Mouse (Mus musculus) intestine, embryonic 15.5 days (tissue): ENCODE results near the gene Magt1. TPM values are rescaled to one million over a fixed set of nuclear protein-coding genes. Genes with fewer than 3 reads are reported as not detected.
"Not testable (repeated sequence)": the region's sequence is repeated elsewhere in the genome, so short reads cannot be mapped to it uniquely, and the experiment has no call there.

Experiments used
- ATAC-seq: fragments of 200-750 bp; cut with Nextera tagmentation; 2 replicates; pipeline ENCODE4 v1.8.0; 2017; ENCODE audit warnings: moderate TSS enrichment, moderate library complexity
- H3K27ac ChIP-seq: fragments of 300-500 bp; sonication (generic); 2 replicates; pipeline ENCODE4 v1.5.1; 2015; ENCODE audit warnings: mild to moderate bottlenecking, inconsistent platforms
- H3K27me3 ChIP-seq: fragments of 300-500 bp; sonication (generic); replicated peaks from 2 replicates; pipeline ENCODE4 v1.6.1; 2015; ENCODE audit warnings: inconsistent platforms
- H3K36me3 ChIP-seq: fragments of 300-500 bp; sonication (generic); 2 replicates; pipeline ENCODE4 v1.6.1; 2015; ENCODE audit warnings: inconsistent platforms
- H3K4me1 ChIP-seq: fragments of 300-500 bp; sonication (generic); replicated peaks from 2 replicates; pipeline ENCODE4 v1.6.1; 2015; ENCODE audit warnings: inconsistent platforms
- H3K4me2 ChIP-seq: fragments of 300-500 bp; sonication (generic); replicated peaks from 2 replicates; pipeline ENCODE4 v1.6.1; 2015; ENCODE audit warnings: mild to moderate bottlenecking, inconsistent platforms
- H3K4me3 ChIP-seq: fragments of 300-500 bp; sonication (generic); replicated peaks from 2 replicates; pipeline ENCODE4 v1.5.1; 2015; ENCODE audit warnings: inconsistent platforms
- H3K9ac ChIP-seq: fragments of 300-500 bp; sonication (generic); 2 replicates; pipeline ENCODE4 v1.6.1; 2015; ENCODE audit warnings: inconsistent platforms
- H3K9me3 ChIP-seq: fragments of 300-500 bp; sonication (generic); 2 replicates; pipeline ENCODE4 v1.6.1; 2016; ENCODE audit warnings: inconsistent platforms
- WGBS: fragments of 180-500 bp; shearing (Covaris S2); methylation state at CpG from one replicate; pipeline ENCODE4 v1.1.7; 2015; 5-methylcytosine and 5-hydroxymethylcytosine counted together
- polyA plus RNA-seq: library from polyadenylated mRNA; unstranded; fragments of >200 nt; fragmentation: Nextera tagmentation; extraction: Ambion mirVana; gene quantifications from 2 replicates; pipeline ENCODE4 v1.2.1, GENCODE M21; 2015

Gene Magt1
- polyA plus RNA-seq, 1 experiment from 2014 or later = 81.5 TPM

DNA sequence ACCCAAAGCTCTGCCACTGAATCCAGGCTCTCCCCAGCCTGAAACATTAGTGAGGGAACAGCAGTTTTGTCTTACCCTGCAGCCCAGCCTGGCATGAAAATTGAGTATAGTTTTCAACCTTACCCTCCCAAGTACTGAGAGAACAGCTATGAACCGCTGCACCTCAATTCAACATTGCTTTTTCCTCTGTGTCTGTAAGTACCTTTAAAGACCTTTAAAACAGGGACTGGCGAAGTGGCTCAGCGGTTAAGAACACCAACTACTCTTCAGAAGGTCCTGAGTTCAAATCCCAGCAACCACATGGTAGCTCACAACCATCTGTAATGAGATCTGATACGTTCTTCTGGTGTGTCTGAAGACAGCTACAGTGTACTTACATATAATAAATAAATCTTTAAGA, 5.8 kb upstream of the Magt1 start:
- WGBS = 85% methylated on average over 4 of the region's 4 CpGs
- Histone ChIP-seq H3K27ac (no peak overlapping the region), H3K4me1 (no peaks in the 10 kb centered on the region), H3K27me3 (no peaks in the 10 kb centered on the region), H3K4me3 (no peak overlapping the region), H3K9me3 (no peaks in the 10 kb centered on the region), H3K9ac (no peak overlapping the region), H3K4me2 (0 out of 2 replicates have a peak overlapping the region, but pooled peaks have one; percentile 19), H3K36me3 (no peaks in the 10 kb centered on the region)
- no peak for ATAC-seq

- Histone ChIP-seq H3K9ac (no peak overlapping the region), H3K4me1 (no peaks in the 10 kb centered on the region), H3K36me3 (no peaks in the 10 kb centered on the region), H3K9me3 (no peaks in the 10 kb centered on the region), H3K27ac (no peak overlapping the region), H3K27me3 (no peaks in the 10 kb centered on the region), H3K4me2 (0 out of 2 replicates have a peak overlapping the region, but pooled peaks have one; percentile 19), H3K4me3 (no peak overlapping the region)
- WGBS = 81% methylated on average over 3 of the region's 3 CpGs
- peak; percentile 44 for ATAC-seq
These were observed 5.4 kb upstream of the Magt1 start for GRCm38 (mm10) chrX:106017102-106017501.

DNA sequence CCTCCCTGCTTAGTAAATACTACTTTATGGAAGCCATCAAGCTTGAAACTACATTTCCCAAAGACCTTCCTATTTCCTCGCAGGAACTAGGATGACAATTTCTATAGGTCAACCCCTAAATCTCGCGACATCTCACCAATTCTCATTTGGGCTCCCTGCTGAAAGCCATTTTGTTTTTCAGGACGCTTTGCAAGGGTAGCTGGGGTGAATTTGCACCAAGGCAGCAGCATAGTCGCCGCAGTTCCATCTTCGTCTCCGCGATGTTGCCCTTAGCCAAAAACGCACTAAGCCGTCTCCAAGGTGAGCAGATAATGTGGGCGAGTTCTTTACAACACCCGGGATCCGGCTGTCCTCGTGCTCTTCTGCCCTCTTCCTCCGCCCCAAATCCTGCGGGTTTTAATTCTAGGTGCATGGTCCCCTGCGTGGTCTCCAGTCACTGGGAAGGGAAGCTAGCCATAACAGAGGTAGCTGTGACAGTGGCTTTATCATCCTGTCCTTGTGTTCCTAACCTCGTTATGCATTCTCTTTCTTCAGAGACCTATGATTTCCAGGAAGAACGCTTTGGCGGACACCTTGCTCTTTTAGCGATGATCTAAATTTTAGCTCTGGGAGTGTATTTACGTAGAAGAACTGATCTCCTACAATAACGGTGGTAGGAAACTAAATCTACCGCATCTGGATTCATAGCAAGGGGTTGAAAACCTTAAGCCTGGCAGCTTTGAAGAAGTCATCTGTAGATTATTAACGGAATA, 4.0 kb upstream of the Magt1 start, which contains the start of gene Cox7b:
Cox7b (plus strand) TSS at position 130 of the 752 bp plus-strand sequence.
- peak within 1 kb of the TSS; percentile 52 for H3K4me3 ChIP-seq
- H3K36me3 ChIP-seq = no peaks in the 10 kb centered on the region
- no peaks in the 10 kb centered on the region for H3K9me3 ChIP-seq
- H3K4me2 ChIP-seq = peak within 1 kb of the TSS; percentile 24; the same call in 1 of the 2 replicates
- ATAC-seq = peak; percentile 54
- peak within 1 kb of the TSS; percentile 62 for H3K9ac ChIP-seq
- H3K27ac ChIP-seq = peak within 1 kb of the TSS; percentile 88
- WGBS = 18% methylated on average over 26 of the region's 26 CpGs
- H3K27me3 ChIP-seq = no peaks in the 10 kb centered on the region
- no peaks in the 10 kb centered on the region for H3K4me1 ChIP-seq

GRCm38 (mm10) chrX:106014741-106015377, 3.2 kb upstream of the Magt1 start:
- H3K4me2 ChIP-seq, H3K4me1 ChIP-seq, H3K4me3 ChIP-seq, H3K9me3 ChIP-seq, H3K36me3 ChIP-seq, ATAC-seq, H3K27me3 ChIP-seq, H3K27ac ChIP-seq, H3K9ac ChIP-seq: not testable (repeated sequence)
- 61% methylated on average over 2 of the region's 2 CpGs for WGBS

DNA sequence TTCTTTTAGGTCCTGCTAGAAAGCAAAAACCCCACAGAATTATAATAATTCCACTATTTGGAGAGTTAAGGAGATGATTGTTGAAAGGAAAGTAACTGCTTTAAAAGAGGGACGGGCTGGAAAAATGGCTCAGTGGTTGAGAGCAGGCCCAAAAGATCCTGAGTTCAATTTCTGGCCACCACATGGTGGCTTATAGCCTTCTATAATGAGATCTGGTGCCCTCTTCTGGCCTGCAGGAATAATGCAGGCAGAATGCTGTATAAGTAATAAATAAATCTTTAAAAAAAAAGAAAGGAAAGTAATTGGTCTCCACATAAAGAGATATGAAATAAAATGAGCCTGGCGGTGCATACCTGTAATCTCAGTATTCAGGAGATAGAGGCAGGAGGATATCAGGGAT, 1.5 kb upstream of the Magt1 start:
- Histone ChIP-seq H3K4me1 (no peaks in the 10 kb centered on the region), H3K4me3 (no peak overlapping the region), H3K36me3 (no peaks in the 10 kb centered on the region), H3K9me3 (no peaks in the 10 kb centered on the region), H3K4me2 (no peak overlapping the region), H3K9ac (no peak overlapping the region), H3K27ac (no peak overlapping the region), H3K27me3 (no peaks in the 10 kb centered on the region)
- WGBS = 36% methylated on average over 2 of the region's 2 CpGs
- ATAC-seq = no peak

GRCm38 (mm10) chrX:106012559-106012958, 853 bp upstream of the Magt1 start:
- no peaks in the 10 kb centered on the region for H3K36me3 ChIP-seq
- no peak for ATAC-seq
- H3K27ac ChIP-seq = peak overlapping the region; percentile 49; the same call in 1 of the 2 replicates
- no peak overlapping the region for H3K4me3 ChIP-seq
- no peaks in the 10 kb centered on the region for H3K4me1 ChIP-seq
- no peak overlapping the region for H3K9ac ChIP-seq
- no peaks in the 10 kb centered on the region for H3K9me3 ChIP-seq
- peak overlapping the region; percentile 48 for H3K4me2 ChIP-seq
- 81% methylated on average over 3 of the region's 3 CpGs for WGBS
- no peaks in the 10 kb centered on the region for H3K27me3 ChIP-seq

GRCm38 (mm10) chrX:106010762-106011161, 944 bp downstream of the Magt1 start:
- Histone ChIP-seq H3K9ac (peak overlapping the region; percentile 66; the same call in 1 of the 2 replicates), H3K27ac (no peak overlapping the region)
- no peak for ATAC-seq

GRCm38 (mm10) chrX:106001605-106002004, 10.1 kb downstream of the Magt1 start:
- no peaks in the 10 kb centered on the region for H3K27me3 ChIP-seq
- no peak overlapping the region for H3K27ac ChIP-seq
- WGBS = 83% methylated on average over 1 of the region's 1 CpGs
- H3K9me3 ChIP-seq = no peaks in the 10 kb centered on the region
- H3K9ac ChIP-seq = no peak overlapping the region
- H3K4me3 ChIP-seq = no peak overlapping the region
- no peaks in the 10 kb centered on the region for H3K4me1 ChIP-seq
- no peaks in the 10 kb centered on the region for H3K36me3 ChIP-seq
- ATAC-seq = no peak
- no peak overlapping the region for H3K4me2 ChIP-seq

More at GRCm38 (mm10) chrX:106010762-106011161, 944 bp downstream of the Magt1 start:
- peak overlapping the region; percentile 56 for H3K4me3 ChIP-seq
- peak overlapping the region; percentile 43 for H3K4me2 ChIP-seq
- no peaks in the 10 kb centered on the region for H3K9me3 ChIP-seq
- no peaks in the 10 kb centered on the region for H3K27me3 ChIP-seq
- 21% methylated on average over 3 of the region's 3 CpGs for WGBS
- no peaks in the 10 kb centered on the region for H3K4me1 ChIP-seq
- H3K36me3 ChIP-seq = no peaks in the 10 kb centered on the region

GRCm38 (mm10) chrX:105957091-105957490, 54.6 kb downstream of the Magt1 start:
- WGBS = 74% methylated on average over 14 of the region's 14 CpGs
- not testable (repeated sequence) for ATAC-seq, H3K27ac ChIP-seq, H3K9me3 ChIP-seq, H3K36me3 ChIP-seq, H3K9ac ChIP-seq, H3K4me2 ChIP-seq, H3K4me1 ChIP-seq, H3K4me3 ChIP-seq, H3K27me3 ChIP-seq

DNA sequence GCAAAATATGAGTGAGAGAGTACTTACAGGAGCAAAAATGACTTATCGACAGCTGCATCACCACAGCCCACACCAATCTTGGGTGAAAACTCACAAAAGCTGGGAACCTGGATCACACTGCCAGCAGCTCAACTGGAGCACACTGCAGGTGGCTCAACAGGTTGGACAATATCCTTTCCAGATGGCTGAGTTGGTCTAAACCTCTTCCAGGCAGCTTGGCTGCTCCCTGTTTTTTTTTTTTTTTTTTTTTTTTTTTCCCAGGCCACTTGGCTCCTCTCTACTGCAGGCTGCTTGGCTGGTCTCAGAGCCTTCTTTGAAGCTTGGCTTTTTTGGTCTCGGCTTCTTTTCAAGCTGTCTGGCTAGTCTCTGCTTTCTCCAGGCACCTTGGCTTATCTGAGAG, 57.7 kb downstream of the Magt1 start:
- no peak for ATAC-seq
- no peaks in the 10 kb centered on the region for H3K4me1 ChIP-seq
- H3K36me3 ChIP-seq = no peaks in the 10 kb centered on the region
- H3K27me3 ChIP-seq = no peaks in the 10 kb centered on the region
- H3K4me3 ChIP-seq = no peak overlapping the region
- no peaks in the 10 kb centered on the region for H3K9me3 ChIP-seq
- 77% methylated on average over 2 of the region's 2 CpGs for WGBS
- no peak overlapping the region for H3K4me2 ChIP-seq
- H3K27ac ChIP-seq = no peak overlapping the region
- H3K9ac ChIP-seq = no peak overlapping the region

GRCm38 (mm10) chrX:105946357-105946756, 65.3 kb downstream of the Magt1 start:
- Histone ChIP-seq H3K4me2 (no peak overlapping the region), H3K27me3 (no peaks in the 10 kb centered on the region), H3K36me3 (no peaks in the 10 kb centered on the region), H3K4me1 (no peaks in the 10 kb centered on the region), H3K27ac (no peak overlapping the region), H3K4me3 (no peak overlapping the region), H3K9me3 (no peaks in the 10 kb centered on the region), H3K9ac (no peak overlapping the region)
- WGBS = 65% methylated on average over 1 of the region's 1 CpGs
- no peak for ATAC-seq

DNA sequence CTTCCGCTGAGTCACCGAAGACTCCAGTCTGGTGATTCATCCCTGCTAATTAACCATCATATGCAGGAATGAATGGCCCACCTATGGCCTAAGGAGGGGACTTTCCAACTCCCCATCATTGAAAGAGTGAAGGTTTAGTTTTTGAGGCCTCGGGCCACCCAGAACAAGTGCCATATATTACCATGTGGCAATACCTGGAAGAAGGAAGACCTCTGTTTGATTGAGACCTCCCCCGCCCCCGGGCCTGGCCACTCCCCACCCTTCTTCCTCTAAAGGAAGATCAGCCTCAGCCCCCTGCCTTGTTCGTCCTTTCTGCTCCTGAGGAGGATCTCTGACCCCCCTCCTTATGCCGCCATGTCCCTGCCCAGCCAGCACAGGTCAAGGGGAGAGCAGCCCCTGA, 72.5 kb downstream of the Magt1 start:
- Histone ChIP-seq H3K4me3 (no peak overlapping the region), H3K4me2 (no peak overlapping the region), H3K9me3 (no peaks in the 10 kb centered on the region), H3K27me3 (no peaks in the 10 kb centered on the region), H3K36me3 (no peaks in the 10 kb centered on the region), H3K27ac (no peak overlapping the region), H3K9ac (no peak overlapping the region), H3K4me1 (no peaks in the 10 kb centered on the region)
- WGBS = 91% methylated on average over 7 of the region's 7 CpGs
- ATAC-seq = no peak
